Mouse (Mus musculus): ENCODE results near the gene Atad5. TPM values are rescaled to one million over a fixed set of nuclear protein-coding genes. Genes with fewer than 3 reads are reported as not detected.

The Atad5 gene
- total RNA-seq, 1 experiment: 23.6 TPM

- H3K4me1 ChIP-seq (ENCODE audit: control insufficient read depth in 2 of 2, insufficient read depth in 2 of 2, low read length in 2 of 2, poor library complexity in 1 of 2): no peaks in the 10 kb centered on the region; a peak in 1 of 4 replicates
- H3K36me3 ChIP-seq (ENCODE audit: control insufficient read depth, insufficient read depth, low read length, poor library complexity, severe bottlenecking): no peaks in the 10 kb centered on the region
- no peak for DNase-seq (ENCODE audit: low read depth, low spot score)
- H3K27ac ChIP-seq (ENCODE audit: insufficient read depth, low read depth, low read length, poor library complexity, severe bottlenecking): no peak overlapping the region
- H3K9ac ChIP-seq (ENCODE audit: insufficient read depth, low read depth, low read length, poor library complexity, severe bottlenecking): no peak overlapping the region
- H3K9me3 ChIP-seq (ENCODE audit: control insufficient read depth, insufficient read depth, low read depth, low read length): no peaks in the 10 kb centered on the region
- in situ Hi-C loops (cut with MboI; ENCODE audit: low sequenced_read_pairs in 2 of 2, unreplicated experiment in 2 of 2): no loop called here
- TF ChIP-seq ZNF384 (IDR thresholded peaks at IDR 0.05; ENCODE audit: low read depth, low read length) (no peak), ZC3H11A (IDR thresholded peaks at IDR 0.05; ENCODE audit: borderline replicate concordance, low read depth, low read length) (no peak), CHD2 (IDR thresholded peaks at IDR 0.05; ENCODE audit: low read depth, low read length) (no peak), MAFK (IDR thresholded peaks at IDR 0.05; ENCODE audit: insufficient read depth, low read depth, low read length) (no peak), HCFC1 (IDR thresholded peaks at IDR 0.05; ENCODE audit: borderline replicate concordance, insufficient read depth, low read length) (no peak)
- no peak overlapping the region for H3K4me3 ChIP-seq (ENCODE audit: insufficient read depth in 1 of 2, low read depth in 1 of 2, low read length in 2 of 2, poor library complexity in 1 of 2, severe bottlenecking in 1 of 2)
Observed at GRCm38 (mm10) chr11:80150566-80150965, 61.4 kb downstream of the Atad5 start.

DNA sequence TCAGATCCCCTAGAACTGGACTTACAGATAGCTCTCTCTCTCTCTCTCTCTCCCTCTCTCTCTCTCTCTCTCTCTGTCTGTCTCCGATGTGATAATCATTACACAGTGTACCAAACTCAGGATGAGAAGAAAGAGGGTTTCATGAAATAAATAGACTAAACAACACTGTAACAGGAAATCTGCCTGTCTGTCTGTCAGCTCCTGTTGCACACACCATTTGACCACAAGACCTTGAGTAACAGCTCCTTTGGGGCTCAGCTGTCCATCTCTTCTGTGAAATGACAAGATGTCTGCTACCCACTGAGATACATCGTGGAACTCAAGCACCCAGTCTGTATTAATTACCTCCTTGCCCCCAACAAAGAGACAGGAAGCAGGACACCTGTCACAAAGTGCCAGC lies 62.3 kb downstream of the Atad5 start:
- no peaks in the 10 kb centered on the region for H3K9me3 ChIP-seq (ENCODE audit: control insufficient read depth, insufficient read depth, low read depth, low read length)
- H3K9ac ChIP-seq (ENCODE audit: insufficient read depth, low read depth, low read length, poor library complexity, severe bottlenecking): no peak overlapping the region
- H3K27ac ChIP-seq (ENCODE audit: insufficient read depth, low read depth, low read length, poor library complexity, severe bottlenecking): no peak overlapping the region
- TF ChIP-seq CHD2 (IDR thresholded peaks at IDR 0.05; ENCODE audit: low read depth, low read length): no peak
- TF ChIP-seq HCFC1 (IDR thresholded peaks at IDR 0.05; ENCODE audit: borderline replicate concordance, insufficient read depth, low read length): no peak
- TF ChIP-seq ZC3H11A (IDR thresholded peaks at IDR 0.05; ENCODE audit: borderline replicate concordance, low read depth, low read length): no peak
- no peak for TF ChIP-seq ZNF384 (IDR thresholded peaks at IDR 0.05; ENCODE audit: low read depth, low read length)
- no peak for TF ChIP-seq MAFK (IDR thresholded peaks at IDR 0.05; ENCODE audit: insufficient read depth, low read depth, low read length)
- no peak for DNase-seq (ENCODE audit: low read depth, low spot score)
- no peaks in the 10 kb centered on the region; a peak in 1 of 4 replicates for H3K4me1 ChIP-seq (ENCODE audit: control insufficient read depth in 2 of 2, insufficient read depth in 2 of 2, low read length in 2 of 2, poor library complexity in 1 of 2)
- no peak overlapping the region for H3K4me3 ChIP-seq (ENCODE audit: insufficient read depth in 1 of 2, low read depth in 1 of 2, low read length in 2 of 2, poor library complexity in 1 of 2, severe bottlenecking in 1 of 2)
- no peaks in the 10 kb centered on the region for H3K36me3 ChIP-seq (ENCODE audit: control insufficient read depth, insufficient read depth, low read length, poor library complexity, severe bottlenecking)
- in situ Hi-C loops (cut with MboI; ENCODE audit: low sequenced_read_pairs in 2 of 2, unreplicated experiment in 2 of 2): no loop called here

GRCm38 (mm10) chr11:80152376-80152775 lies 63.2 kb downstream of the Atad5 start:
- H3K36me3 ChIP-seq (ENCODE audit: control insufficient read depth, insufficient read depth, low read length, poor library complexity, severe bottlenecking): no peaks in the 10 kb centered on the region; the same call in 1 of the 2 replicates
- in situ Hi-C loops (cut with MboI; ENCODE audit: low sequenced_read_pairs in 2 of 2, unreplicated experiment in 2 of 2): no loop called here

GRCm38 (mm10) chr11:80153857-80154495 lies 64.8 kb downstream of the Atad5 start, which contains the start of gene Adap2:
TSS of gene Adap2 (plus strand) at chr11:80154105.
- DNase-seq (ENCODE audit: low read depth, low spot score): peak; percentile 87
- H3K9ac ChIP-seq (ENCODE audit: insufficient read depth, low read depth, low read length, poor library complexity, severe bottlenecking): peak within 1 kb of the TSS; percentile 70
- TF ChIP-seq HCFC1 (IDR thresholded peaks at IDR 0.05; ENCODE audit: borderline replicate concordance, insufficient read depth, low read length): no peak
- no peak for TF ChIP-seq ZNF384 (IDR thresholded peaks at IDR 0.05; ENCODE audit: low read depth, low read length)
- TF ChIP-seq ZC3H11A (IDR thresholded peaks at IDR 0.05; ENCODE audit: borderline replicate concordance, low read depth, low read length): no peak
- TF ChIP-seq MAFK (IDR thresholded peaks at IDR 0.05; ENCODE audit: insufficient read depth, low read depth, low read length): no peak
- TF ChIP-seq CHD2 (IDR thresholded peaks at IDR 0.05; ENCODE audit: low read depth, low read length): no peak
- no peaks in the 10 kb centered on the region; a peak in 1 of 4 replicates for H3K4me1 ChIP-seq (ENCODE audit: control insufficient read depth in 2 of 2, insufficient read depth in 2 of 2, low read length in 2 of 2, poor library complexity in 1 of 2)
- in situ Hi-C loops (cut with MboI; ENCODE audit: low sequenced_read_pairs in 2 of 2, unreplicated experiment in 2 of 2): no loop called here
- H3K4me3 ChIP-seq (ENCODE audit: insufficient read depth in 1 of 2, low read depth in 1 of 2, low read length in 2 of 2, poor library complexity in 1 of 2, severe bottlenecking in 1 of 2): peak within 1 kb of the TSS; percentile 86 to 97
- H3K36me3 ChIP-seq (ENCODE audit: control insufficient read depth, insufficient read depth, low read length, poor library complexity, severe bottlenecking): no peaks in the 10 kb centered on the region; the same call in 1 of the 2 replicates
- no peak within 1 kb of the TSS for H3K27ac ChIP-seq (ENCODE audit: insufficient read depth, low read depth, low read length, poor library complexity, severe bottlenecking)
- H3K9me3 ChIP-seq (ENCODE audit: control insufficient read depth, insufficient read depth, low read depth, low read length): no peaks in the 10 kb centered on the region

More at GRCm38 (mm10) chr11:80152376-80152775, 63.2 kb downstream of the Atad5 start:
- DNase-seq (ENCODE audit: low read depth, low spot score): no peak
- H3K27ac ChIP-seq (ENCODE audit: insufficient read depth, low read depth, low read length, poor library complexity, severe bottlenecking): no peak overlapping the region
- no peak overlapping the region for H3K4me3 ChIP-seq (ENCODE audit: insufficient read depth in 1 of 2, low read depth in 1 of 2, low read length in 2 of 2, poor library complexity in 1 of 2, severe bottlenecking in 1 of 2)
- no peaks in the 10 kb centered on the region for H3K9me3 ChIP-seq (ENCODE audit: control insufficient read depth, insufficient read depth, low read depth, low read length)
- no peaks in the 10 kb centered on the region; a peak in 1 of 4 replicates for H3K4me1 ChIP-seq (ENCODE audit: control insufficient read depth in 2 of 2, insufficient read depth in 2 of 2, low read length in 2 of 2, poor library complexity in 1 of 2)
- no peak overlapping the region for H3K9ac ChIP-seq (ENCODE audit: insufficient read depth, low read depth, low read length, poor library complexity, severe bottlenecking)
- TF ChIP-seq CHD2 (IDR thresholded peaks at IDR 0.05; ENCODE audit: low read depth, low read length) (no peak), HCFC1 (IDR thresholded peaks at IDR 0.05; ENCODE audit: borderline replicate concordance, insufficient read depth, low read length) (no peak), MAFK (IDR thresholded peaks at IDR 0.05; ENCODE audit: insufficient read depth, low read depth, low read length) (no peak), ZNF384 (IDR thresholded peaks at IDR 0.05; ENCODE audit: low read depth, low read length) (no peak), ZC3H11A (IDR thresholded peaks at IDR 0.05; ENCODE audit: borderline replicate concordance, low read depth, low read length) (no peak)

Data from ES-E14 (cell line).